Mouse (Mus musculus): ENCODE data around the gene Nek7.
A peak's percentile ranks its signal among the peaks of the same experiment; 100 is the strongest.

DNA sequence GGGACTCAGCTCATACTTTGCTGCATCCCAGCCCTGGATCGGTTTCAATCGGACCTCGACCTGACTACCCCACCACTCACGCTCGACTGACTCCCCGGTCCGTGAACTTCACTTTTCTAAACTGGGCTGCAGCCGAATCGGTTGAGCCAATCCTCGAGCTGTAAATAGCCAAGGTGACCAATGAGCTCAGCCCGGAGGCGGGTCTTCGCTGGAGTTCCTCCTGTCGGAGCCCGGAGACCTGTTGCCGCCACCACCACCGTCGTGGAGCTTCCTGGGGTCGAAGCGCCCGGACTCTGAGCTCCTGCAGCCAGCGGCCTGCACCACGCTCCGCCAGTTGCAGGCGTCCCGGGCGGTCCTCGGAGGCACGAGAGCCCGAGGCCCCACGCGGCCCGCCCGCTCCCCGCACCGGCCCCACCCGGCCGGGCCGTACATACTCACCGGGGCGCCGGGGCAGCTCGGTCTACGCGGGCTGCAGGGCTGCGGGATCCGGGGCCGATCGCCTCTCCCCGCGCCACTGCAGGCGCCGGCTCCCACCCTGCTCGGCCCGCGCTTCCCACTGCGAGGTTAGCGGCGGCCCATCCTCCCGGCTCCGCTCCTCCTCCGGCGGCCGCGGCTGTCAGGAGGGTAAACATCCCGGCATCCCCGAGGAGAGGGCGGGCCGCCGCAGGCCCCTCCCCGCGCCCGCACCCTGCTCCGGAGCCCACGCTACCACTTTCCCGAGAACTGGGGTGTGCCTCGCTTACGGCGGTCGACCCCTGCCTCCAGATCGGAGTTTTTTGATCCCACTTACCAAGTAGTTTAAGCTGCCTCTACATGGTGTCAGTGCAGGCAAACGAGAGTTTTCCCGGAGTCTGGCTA lies 598 bp downstream of the Nek7 start:
- peak; percentile 95 for TF ChIP-seq POLR2A (IDR thresholded peaks at IDR 0.05; ENCODE audit: low read depth, low read length)
- TF ChIP-seq ZC3H11A (IDR thresholded peaks at IDR 0.05; ENCODE audit: low read depth, low read length), result no peak
- 0 out of 2 replicates have a peak, but pooled peaks have one; percentile 32 for TF ChIP-seq KAT2A (IDR thresholded peaks at IDR 0.05; ENCODE audit: insufficient replicate concordance, low read length)
- no peak for TF ChIP-seq IRF4 (IDR thresholded peaks at IDR 0.05; ENCODE audit: low read depth, low read length)
- TF ChIP-seq CTCF (conservative IDR thresholded peaks at IDR 0.05 in 1 of 2, IDR thresholded peaks at IDR 0.05 in 1 of 2; ENCODE audit: low read depth in 2 of 2, low read length in 2 of 2), result no peak
- peak; percentile 84; the same call in 1 of the 2 replicates for TF ChIP-seq NELFE (IDR thresholded peaks at IDR 0.05; ENCODE audit: low read depth, low read length)
- peak; percentile 65; the same call in 1 of the 2 replicates for TF ChIP-seq CHD2 (IDR thresholded peaks at IDR 0.05; ENCODE audit: low read length)
- TF ChIP-seq UBTF (IDR thresholded peaks at IDR 0.05; ENCODE audit: low read depth, low read length), result peak; percentile 90
- no peak for TF ChIP-seq GABPA (IDR thresholded peaks at IDR 0.05; ENCODE audit: insufficient replicate concordance, low read depth, low read length)
- 0 out of 2 replicates have a peak, but pooled peaks have one; percentile 10 for TF ChIP-seq MEF2A (IDR thresholded peaks at IDR 0.05; ENCODE audit: borderline replicate concordance, low read depth, low read length)
- peak; percentile 93 for TF ChIP-seq TBP (conservative IDR thresholded peaks at IDR 0.05; ENCODE audit: low read depth, low read length)
- peak; percentile 21; the same call in 1 of the 2 replicates for TF ChIP-seq MAX (IDR thresholded peaks at IDR 0.05; ENCODE audit: low read length)

Data from CH12.LX (cell line).